Mouse (Mus musculus): ENCODE measurements around the gene Shc1.

Shc1 gene

DNA sequence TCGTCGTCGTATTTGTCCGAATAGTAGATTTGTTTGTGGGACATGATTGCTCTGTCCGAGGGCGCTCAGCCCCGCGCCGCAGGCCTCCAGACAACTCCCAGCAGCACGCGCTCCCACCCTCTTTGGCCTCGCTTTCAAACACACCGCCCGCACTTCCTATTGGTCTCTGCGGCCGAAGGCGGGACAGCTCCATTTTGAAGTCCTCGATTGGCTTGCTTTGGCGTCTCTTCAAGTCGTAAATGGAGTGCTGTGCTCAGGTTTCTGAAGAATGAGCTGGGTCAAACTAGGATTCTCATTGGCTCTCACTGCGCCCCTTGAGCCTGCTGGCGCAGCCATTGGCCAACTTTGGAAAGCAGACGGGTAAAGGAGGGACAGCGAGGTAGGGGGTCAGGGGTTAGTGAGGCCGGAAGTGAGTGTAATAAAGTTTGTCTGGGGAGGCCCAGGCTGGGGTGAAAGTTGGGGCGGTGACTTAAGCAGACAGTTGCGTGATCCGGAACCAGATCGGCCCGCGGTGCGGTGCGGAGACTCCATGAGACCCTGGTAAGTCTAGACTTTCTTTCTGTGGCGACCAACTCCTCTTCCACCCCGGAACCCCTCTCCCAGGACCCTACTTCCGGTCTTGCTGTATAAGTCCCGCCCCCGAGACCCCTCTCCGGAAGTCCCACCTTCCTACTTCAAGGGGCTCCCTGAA is at the start of gene Shc1, which contains the start of gene Cks1b:
TSS of gene Shc1 (plus strand) at position 274 of the 691 bp plus-strand sequence.
TSS of gene Cks1b (minus strand) at position 214 of the 691 bp plus-strand sequence.
- DNase-seq (ENCODE audit: low spot score in 2 of 2) = peak; percentile 97 to 99

- DNase-seq (ENCODE audit: low spot score in 2 of 2) = no peak
Observed at GRCm38 (mm10) chr3:89373581-89374231, 44.5 kb upstream of the Shc1 start.

DNA sequence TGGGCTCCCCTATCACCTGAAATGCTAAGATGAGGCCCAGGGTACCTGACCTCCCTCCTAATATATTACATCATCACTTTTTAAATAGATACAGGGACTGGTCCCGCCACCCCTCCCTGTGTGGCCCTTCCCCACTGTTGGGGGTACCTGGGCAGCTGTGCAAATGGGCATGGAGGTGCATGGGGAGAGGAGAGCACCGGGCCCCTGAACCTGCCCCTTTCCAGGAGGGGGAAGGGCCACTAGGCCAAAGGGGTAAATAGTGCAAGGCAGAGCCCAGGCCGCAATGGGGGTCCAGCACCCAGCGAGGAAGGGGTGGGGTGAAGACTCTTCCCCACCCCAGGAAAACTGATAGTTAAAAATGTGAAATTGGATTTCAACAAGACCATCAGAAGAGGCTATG is 40.4 kb upstream of the Shc1 start:
- no peak for DNase-seq (ENCODE audit: low spot score in 2 of 2)

- peak; percentile 72 to 76 for DNase-seq (ENCODE audit: low spot score in 2 of 2)
Observed at GRCm38 (mm10) chr3:89378394-89379067, 39.7 kb upstream of the Shc1 start.

DNA sequence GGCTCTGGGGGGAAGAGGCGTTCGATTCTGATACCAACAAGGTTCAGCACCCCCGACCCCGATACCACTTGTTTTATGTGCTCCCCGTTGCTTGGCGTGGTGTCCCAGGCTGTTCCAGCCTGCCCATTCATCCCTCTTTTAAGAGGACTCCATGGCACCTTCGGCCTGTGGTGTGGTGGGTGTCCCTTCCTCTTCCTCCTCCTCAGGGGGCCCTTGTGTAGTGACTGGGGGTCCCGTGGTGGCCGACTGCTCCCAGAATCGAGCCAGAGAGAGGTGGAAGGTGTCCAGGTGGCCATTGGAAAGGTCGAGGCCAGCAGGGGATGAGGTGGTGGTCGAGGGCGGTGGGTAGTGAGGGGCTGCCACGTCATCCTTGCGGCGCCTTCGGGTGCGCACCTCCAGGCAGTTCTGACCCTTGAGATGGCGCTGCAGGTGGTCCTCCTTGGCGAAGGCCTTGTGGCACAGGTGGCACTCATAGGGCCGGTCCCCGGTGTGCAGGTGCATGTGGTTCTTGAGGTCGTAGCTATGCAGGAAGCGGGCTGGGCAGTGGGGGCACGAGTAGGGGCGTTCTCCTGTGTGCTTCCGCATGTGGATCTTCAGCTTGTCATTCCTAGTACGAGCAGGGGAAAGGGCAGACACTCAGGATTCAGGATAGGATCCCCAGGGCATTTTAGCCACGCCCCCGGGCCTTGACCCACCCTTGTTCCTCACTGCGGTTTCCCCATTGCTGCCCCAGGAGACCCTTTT is 38.7 kb upstream of the Shc1 start:
- DNase-seq (ENCODE audit: low spot score in 2 of 2) = peak in 1 of 2 experiments; percentile 36

- DNase-seq (ENCODE audit: low spot score in 2 of 2) = no peak
Observed at GRCm38 (mm10) chr3:89380291-89380690, 38.0 kb upstream of the Shc1 start.

GRCm38 (mm10) chr3:89380711-89381110 is 37.5 kb upstream of the Shc1 start:
- no peak for DNase-seq (ENCODE audit: low spot score in 2 of 2)

GRCm38 (mm10) chr3:89381233-89381632 is 37.0 kb upstream of the Shc1 start:
- DNase-seq (ENCODE audit: low spot score in 2 of 2) = no peak

DNA sequence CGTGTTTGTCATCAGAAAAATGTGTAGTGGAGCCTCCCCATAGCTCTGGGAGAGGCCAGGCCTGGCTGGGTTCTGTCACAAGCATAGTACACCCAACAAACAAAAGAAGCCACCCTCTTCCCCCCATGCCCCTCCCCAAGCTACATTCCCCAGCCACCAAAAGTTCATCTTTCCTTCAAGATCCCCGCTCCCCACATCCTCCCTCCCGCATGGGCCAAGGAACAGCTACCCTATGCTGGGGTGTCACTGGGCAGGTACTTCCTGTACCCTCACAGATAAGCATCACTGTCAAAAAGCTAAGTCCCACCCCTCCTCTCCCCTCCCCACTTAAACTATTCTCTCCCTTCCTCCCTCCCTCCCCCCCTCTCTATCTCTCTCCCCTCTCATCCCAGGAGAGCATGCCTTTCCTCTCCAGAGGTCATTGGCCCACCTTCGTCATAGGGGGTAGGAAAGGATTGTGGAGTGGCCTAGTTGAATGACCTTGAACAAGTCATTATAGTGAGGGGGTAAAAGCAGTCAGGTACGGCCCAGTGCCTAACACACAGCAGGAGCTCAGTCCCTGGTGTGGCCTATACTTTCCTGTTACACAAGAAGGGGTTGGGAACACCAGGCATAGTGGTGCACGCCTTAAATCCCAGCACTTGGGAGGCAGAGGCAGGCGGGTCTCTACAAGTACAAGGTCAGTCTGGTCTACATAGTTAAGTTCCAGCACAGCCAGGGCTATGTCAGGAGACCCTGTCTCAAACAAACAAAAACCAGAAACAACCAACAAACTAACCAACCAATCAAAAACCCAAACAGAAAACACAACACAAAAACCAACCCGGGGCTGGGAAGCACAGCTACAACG is 36.0 kb upstream of the Shc1 start:
- no peak for DNase-seq (ENCODE audit: low spot score in 2 of 2)

DNA sequence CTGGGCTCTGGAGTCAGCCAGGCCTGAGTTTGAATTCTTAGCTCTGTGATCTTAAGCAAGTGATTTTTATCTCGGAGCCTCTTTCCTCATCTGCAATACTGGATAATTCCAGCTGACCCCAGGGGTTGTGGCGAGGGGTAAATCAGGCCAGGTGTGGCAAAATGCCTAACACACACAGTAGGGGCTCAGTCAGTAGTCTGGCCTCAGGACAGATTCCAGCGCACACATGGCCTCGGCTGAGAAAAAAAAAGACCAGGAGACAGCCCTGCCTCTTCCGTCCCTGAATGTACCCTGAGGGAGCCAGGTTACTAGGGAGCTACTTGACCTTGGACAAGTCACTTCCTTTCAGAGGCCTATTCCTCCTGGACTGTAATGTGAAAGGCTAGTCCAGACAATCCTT is 35.3 kb upstream of the Shc1 start:
- DNase-seq (ENCODE audit: low spot score in 2 of 2) = no peak

DNA sequence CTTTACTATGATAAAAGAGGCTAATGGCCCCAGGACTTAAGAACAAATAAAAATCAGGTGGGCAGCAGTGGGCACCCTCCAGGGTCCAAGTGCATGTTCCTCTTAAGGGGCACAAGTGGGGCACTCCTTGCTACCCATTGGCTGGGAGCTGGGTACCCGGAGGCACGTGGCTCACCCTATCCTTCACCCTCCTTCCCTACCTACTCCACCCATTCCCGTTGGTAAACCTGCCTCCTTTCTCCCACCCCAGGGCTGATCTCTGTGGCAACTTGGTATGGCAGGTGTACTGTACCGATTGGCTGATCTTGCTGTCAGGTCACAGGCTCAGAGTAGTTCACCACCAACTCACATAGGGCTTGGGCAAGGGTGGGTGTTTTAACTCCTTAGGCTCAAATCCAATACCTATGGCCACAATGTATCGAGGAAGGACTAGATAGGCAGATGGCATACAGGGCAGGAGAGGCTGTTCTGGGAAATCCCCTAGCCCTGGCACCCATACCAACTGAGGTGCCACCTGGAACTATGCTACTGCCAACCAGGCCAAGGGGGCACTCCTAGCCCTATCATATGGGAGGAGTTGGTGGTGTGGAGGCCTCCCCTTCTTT is 34.5 kb upstream of the Shc1 start:
- no peak for DNase-seq (ENCODE audit: low spot score in 2 of 2)

- no peak for DNase-seq (ENCODE audit: low spot score in 2 of 2)
Observed at GRCm38 (mm10) chr3:89384331-89385076, 33.7 kb upstream of the Shc1 start.

DNA sequence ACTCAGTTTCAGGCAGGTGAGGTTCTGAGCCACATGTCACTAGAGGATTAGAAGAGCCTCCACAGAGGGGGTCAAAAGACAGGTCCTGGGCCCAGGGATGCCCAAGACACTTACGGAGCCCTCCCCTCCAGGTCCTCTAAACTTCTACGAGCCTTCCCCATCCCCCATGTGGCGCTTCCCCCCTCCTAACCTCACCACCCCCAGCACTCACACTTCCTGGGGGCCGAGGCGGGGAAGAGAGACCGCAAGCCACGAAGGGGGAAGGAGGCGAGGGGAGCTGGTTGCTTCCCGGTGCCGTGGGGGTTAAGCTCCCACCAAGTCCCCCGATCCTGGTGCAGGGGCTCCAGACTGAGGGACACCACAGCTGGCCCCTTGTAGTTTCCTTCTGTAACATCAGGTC is 32.8 kb upstream of the Shc1 start:
- DNase-seq (ENCODE audit: low spot score in 2 of 2) = no peak

DNA sequence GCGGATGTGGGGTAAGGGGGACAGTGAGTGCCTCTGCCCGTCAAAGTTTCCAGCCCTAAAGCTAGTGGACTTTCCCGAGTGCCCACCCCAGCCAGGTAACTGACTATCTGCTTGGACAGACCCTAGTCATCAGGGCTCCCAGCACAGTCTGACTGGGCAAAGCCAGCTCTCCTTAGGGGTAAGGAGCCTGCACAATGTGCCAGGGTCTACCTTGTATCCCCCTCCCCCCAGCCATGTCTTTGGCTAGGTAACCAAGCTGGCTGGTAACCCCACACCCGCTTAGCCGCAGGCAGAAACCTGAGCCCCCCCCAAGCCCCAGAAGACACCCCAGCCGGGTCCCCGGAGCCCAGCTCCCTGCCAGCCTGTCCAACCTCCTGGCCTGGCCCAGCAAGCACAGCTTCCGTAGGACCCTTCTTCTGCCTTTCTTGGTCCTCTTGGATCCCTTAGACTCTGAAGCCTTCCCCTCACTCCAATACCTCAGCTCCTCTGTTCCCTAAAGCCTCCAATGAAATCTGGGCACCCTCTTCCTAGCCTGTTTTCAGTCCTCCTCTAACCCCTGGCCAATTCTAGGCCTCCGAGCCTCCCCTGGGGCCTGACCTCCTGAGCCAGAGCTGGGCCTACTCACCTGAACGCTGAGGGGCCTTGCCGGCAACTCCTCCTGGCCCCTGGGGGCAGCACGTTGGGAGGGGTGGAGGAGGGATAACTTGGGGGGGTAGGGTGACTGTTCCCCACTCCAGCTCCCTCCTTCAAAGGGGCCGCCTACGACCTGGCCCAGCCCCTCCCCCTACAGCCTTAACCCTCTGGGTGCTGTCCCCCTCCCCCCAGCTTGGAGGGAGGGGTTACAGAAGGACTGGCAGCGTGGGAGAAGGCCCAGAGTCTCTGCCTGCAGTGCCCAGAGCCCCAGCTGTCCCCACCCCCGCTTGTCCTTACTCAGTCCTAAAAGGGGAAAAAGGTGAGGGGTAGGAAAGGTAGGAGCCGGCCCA is 31.5 kb upstream of the Shc1 start:
- no peak for DNase-seq (ENCODE audit: low spot score in 2 of 2)

DNA sequence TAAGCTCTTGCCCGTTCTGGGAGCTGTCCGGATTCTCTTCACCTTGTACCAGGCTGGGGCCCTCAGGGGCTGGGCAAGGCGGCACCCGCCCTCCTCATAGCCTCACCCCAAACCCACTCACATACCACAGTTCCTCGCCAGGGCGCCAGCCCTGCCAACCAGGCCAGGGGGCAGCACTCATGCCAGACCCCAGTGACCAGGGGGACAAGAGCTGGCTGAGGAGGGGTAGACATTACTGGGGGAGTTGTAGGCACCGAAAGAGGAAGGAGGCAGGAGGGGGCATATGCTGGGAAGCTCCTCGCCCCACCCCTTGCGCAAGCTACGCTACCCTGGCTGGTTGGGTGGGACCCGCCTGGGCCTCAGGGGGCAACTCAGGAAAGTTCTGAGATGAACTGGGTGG is 30.6 kb upstream of the Shc1 start:
- peak in 1 of 2 experiments; percentile 38 for DNase-seq (ENCODE audit: low spot score in 2 of 2)

- DNase-seq (ENCODE audit: low spot score in 2 of 2) = peak; percentile 77 to 82
Observed at GRCm38 (mm10) chr3:89388134-89388881, 29.9 kb upstream of the Shc1 start.

- peak; percentile 42 to 71 for DNase-seq (ENCODE audit: low spot score in 2 of 2)
Observed at GRCm38 (mm10) chr3:89388901-89389740, 29.1 kb upstream of the Shc1 start.

Measured in right cerebral cortex, postnatal 10 days (tissue).